Mouse (Mus musculus): ENCODE results near the gene Pola2.
A peak's percentile ranks its signal among the peaks of the same experiment; 100 is the strongest.

Gene Pola2

DNA sequence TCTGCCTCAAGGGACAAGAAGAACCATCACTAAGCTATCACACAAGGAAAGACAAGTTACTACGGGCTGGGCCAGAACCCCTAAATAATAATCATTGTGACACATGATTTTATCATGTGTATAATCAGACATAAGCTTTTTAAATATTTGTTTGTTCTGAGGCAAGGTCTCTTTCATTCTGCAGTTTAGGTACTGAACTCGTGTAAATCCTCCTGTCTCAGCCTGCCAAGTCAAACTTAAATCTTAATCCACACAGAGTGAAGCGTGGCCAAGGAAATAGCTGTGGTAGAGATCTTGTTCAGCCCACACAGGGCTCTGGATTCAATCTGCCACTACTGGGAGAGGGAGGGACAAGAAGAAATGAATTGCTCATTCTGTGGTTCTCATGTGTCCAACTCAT, 56.7 kb downstream of the Pola2 start:
- DNase-seq (ENCODE audit: low read depth, low spot score) = no peak

DNA sequence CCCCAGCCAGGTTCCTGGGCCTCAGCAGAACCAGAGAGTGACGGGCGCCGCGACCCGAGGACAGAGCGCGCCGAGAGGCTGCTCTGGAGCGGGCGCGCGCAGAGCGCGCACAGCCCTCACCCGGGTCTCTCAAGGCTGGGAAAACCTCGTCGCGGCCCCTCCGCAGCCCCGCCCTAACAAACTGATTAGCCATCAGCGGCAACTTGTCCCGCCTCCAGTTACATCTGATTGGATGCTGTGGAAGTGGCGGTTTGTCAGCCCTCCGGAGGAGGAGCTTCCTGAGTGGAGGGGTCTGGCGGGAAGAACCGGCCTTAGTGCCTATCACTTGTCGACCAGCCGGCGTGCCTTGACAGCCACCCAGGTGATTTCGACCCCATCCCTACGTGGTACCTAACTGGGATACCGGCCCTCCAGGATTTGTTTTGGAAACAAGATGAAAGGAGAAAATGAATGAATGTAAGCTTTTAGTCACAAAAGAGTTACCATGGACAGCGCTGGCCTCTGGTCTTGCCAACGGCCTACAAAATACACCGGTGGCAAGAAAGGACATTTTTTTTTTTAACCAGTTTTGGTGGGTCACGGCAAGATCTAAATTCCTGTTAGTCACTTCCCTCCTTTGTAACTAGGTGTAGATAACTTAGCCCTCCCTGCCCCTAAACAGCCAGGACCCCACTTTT, 69.9 kb downstream of the Pola2 start, which contains the start of gene Tigd3:
Gene Tigd3, minus strand, starts transcription at position 148 of the 677 bp plus-strand sequence.
- DNase-seq (ENCODE audit: low read depth, low spot score) = peak; percentile 73

DNA sequence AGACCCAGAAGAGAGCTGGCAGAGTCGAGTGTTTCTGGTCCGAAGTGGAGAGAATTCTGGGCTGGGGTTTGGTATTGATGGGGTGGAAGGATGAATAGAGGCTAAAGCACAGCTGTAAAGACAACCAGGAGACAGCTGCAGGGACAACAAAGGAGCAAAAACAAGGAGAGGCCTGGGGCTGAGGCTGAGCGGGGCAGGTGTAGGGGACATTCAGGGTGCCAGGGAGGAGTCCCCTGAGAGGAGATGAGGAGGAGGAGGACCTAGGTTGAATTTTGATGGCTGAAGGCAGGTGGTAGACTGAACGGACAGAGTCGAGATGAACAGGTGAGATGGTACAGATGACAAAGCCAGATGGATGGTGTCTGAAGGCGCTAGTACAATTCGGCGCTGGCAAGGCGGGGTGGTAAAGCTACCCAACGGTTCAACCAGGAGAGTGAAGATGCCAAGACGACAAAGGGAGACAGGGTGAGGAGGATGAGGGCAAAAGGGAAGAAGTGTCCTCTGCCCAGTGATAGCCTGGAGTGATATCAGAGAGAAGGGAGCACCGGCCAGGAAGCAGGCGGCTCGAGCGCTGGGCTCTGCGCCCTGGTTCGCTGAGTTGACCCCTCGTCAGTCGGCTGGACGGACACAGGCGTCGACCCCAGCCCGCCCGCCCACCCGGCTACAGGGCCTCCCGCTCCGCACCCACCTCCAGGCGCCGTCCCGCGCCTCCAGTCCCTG, 70.6 kb downstream of the Pola2 start:
- no peak for DNase-seq (ENCODE audit: low read depth, low spot score)

DNA sequence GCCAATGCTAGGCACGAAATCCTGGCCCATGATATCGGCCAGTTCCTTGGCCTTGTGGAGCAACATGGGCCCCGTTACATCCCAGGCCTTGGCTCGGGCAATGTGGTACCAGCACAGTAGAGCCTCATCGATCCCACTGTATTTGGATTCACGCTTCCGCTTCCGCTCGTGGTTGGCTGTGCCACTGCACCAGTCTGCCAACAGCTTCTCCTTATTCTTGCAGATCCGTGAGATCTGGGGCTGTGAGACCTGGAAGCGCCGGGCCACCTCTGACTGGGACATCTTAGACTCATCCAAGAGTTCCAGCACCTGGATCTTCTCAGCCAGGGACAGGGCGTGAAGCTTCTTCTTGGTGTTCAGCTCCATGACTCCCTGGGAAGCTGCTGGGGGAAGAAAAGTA, 71.3 kb downstream of the Pola2 start:
- DNase-seq (ENCODE audit: low read depth, low spot score) = no peak

DNA sequence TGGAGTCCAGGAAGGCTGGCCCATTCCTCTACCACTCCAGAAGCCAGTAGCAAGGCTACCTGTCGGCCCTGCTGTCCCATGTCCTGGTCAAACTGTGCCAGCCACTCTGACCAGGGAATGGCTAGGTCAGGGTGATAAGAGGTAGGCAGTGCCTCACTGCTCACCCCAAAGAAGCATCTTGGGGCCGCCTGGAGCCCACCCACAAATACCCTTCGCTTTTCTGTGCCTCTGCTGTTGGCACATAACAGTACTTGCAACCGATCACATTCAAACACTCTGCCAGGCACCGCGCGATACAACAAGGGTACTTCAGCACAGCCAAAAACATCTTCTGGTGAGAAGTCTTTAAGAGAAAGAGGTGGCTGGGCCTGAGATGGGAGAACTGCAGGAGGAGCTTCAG, 71.7 kb downstream of the Pola2 start:
- DNase-seq (ENCODE audit: low read depth, low spot score) = no peak

DNA sequence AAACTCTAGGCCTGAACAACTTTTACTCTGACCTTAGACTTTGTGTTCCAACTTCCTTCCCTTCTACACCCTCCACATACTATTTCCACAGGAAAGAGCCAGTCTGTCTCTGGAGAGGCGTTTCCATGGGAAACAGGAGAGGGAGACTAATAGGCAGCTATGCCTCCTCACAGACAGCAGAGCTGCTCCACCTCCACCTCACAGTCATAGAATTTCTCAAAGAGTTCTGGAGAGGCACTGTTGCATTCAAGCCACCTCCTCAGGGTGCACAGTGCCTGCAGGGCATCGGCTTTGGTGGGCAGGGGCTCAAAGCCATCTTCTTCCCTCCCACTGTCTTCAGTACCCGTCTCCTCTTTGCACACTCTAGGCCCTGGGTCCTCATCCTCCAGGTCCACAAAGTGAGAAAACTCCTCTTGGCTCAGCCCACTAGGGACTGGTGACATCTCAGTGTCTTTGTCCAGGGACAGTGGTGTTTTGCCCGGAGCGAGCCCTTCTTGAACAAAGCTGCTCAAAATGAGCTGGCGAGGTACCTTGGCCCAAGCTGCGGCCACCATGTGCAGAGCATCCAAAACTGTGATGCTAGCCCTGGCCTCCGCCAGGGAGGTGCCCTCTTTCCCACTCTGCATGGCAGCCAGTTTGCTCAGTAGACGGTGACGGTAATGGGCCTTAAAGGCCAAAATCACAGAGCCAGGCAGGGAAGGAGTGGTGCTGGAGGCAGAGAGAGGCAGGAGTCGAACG, 72.3 kb downstream of the Pola2 start:
- no peak for DNase-seq (ENCODE audit: low read depth, low spot score)
